Mouse (Mus musculus): ENCODE measurements at regions not wholly inside any gene's neighbourhood (a gene's known extent, or its start where the extent isn't known, plus 50 kb on each side); places are given as distances from the start of the nearest gene placed in this dataset.

DNA sequence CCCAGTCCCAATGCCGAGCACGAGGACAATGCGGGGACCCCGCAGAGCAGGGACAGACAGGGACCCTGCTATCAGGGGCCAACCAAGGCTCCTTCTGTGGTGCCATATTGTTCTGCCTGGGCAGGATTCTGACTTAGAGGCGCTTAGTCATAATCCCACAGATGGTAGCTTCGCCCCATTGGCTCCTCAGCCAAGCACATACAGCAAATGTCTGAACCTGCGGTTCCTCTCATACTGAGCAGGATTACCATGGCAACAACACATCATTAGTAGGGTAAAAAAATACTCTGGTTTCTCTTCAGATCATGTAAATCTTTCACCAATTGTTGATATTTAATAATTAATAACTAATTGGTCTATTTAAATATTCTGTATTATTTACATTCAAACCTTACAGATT is 2140.3 kb upstream of the Cdh20 start:
- DNase-seq (ENCODE audit: low read depth, low spot score) = peak; percentile 91

DNA sequence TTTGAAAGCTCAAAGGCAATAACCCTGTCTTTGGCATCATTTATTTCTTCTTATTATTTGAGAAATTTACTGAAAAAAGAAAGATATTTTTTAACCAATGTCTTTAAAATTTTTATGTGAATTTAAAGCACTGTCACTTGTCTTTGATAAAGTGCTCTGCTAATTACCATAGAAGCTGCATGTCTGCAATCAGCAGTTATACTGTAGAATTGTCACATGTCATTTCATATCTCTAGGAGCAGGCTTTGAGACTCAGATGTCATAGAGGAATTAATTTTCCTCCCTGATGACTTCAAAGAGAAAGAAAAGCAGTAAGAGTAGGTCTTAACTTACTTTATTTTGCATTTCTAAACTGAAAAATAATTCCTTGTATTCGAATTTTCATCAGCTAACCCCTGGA is 2123.9 kb upstream of the Cdh20 start:
- no peak for DNase-seq (ENCODE audit: low read depth, low spot score)

DNA sequence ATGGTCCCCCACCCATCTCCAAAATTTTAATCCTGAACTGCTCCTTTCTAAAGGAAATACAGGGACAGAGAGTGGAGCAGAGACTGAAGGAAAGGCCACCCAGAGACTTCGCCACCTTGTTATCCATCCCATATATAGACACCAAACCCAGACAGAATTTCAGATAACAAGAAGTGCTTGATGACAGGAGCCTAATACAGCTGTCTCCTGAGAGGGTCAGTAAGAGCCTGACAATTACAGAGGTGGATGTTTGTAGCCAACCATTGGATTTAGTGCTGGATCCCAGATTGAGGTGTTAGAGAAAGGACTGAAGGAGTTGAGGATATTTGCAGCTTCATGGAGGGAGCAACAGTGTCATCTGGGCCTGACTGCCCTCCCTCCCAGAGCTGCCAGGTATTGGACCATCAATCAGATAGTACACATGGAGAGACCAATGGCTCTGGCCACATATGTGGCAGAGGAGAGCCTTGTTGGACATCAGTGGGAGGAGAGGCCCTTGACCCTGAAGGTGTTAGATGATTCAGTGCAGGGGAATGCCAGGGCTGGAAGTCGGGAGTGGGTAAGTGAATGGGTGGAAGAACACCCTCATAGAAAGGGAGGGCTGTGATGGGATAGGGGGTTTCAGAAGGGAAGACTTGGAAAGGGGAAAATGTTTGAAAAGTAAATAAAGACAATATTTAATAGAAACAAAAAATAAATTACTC is 2080.8 kb upstream of the Cdh20 start:
- no peak for DNase-seq (ENCODE audit: low read depth, low spot score)

DNA sequence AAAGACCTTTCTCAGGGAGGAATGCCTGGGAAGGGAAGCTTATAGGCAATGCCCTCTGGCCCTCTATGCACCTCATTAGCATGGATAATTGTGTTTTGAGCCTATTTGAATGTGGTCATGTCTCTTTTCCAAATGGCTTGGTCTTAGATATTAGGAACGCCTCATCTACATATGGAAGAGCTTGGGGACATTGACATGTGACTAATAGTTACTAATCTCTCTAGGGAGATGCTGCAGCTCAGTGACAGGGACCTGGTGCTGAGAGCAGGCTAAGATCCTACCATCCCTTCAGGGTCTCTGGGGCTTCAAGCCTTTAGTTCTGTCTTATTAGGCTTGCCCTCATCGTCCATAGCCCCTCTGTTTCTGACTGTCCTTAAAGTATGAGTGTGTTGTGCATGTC is 2051.9 kb upstream of the Cdh20 start:
- DNase-seq (ENCODE audit: low read depth, low spot score) = no peak

DNA sequence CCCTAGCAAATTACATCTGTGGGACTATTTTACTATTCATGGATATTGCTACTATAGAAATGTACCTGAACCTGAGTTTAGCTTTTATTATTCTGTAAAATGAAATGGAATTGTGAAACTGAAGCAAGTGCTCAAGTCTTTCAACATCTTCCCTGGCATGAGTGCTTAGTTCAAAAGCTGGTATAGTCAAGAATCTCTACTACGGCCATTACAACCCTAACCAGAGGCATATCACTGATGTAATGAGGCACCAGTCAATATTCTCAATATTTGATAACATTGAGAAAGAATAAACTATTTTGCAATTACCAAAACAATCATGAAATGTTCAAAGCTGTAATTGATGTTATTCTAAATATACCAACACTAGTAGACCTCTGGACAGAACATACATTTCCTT is 2034.3 kb upstream of the Cdh20 start:
- DNase-seq (ENCODE audit: low read depth, low spot score) = no peak

DNA sequence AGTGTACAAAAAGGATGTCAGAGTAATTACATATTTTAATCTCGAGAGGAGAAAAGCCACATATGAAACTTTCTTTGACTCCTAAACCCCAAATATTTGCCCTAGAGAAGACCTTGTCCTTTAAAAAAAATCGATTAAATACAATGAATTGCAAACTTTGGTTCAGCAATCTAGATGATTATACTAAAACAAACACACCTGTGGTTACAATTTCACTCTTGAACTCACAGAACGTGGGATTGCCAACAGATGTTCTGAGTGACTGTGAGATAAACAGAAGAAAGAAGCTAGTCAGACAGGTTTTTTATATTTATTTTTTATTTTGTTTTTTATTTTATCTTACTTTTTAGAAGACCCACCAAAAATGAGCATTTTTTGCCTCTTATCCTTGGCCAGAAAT is 2032.9 kb upstream of the Cdh20 start:
- no peak for DNase-seq (ENCODE audit: low read depth, low spot score)

DNA sequence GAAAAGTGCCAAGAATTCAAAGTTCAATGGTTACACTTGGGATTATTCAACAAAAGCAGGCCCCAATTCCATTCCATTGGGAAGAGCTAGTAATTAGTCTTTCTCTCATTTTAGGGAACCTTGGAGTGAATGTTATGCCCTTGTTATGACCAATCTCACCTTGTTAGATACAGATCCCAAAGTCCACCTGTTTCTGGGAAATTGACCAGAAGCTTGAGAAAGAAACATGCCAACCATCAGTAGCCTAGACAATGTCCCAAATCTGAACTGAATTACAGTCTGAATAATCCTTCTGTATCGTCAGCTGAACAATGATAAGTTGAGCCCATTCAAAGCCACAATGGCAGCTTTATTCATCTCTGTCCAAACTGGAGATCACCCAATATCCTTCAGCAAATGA is 2010.4 kb upstream of the Cdh20 start:
- DNase-seq (ENCODE audit: low read depth, low spot score) = no peak
